Mouse (Mus musculus) midbrain, embryonic 13.5 days (tissue): ENCODE results near the gene Nr4a1. TPM values are rescaled to one million over a fixed set of nuclear protein-coding genes. Genes with fewer than 3 reads are reported as not detected.

Experiments used
- ATAC-seq: fragments of 200-750 bp; cut with Nextera tagmentation; 2 replicates; pipeline ENCODE4 v1.8.0; 2017; ENCODE audit warnings: mild to moderate bottlenecking, moderate TSS enrichment, moderate library complexity
- H3K27ac ChIP-seq: fragments of 300-500 bp; sonication (generic); 2 replicates; pipeline ENCODE4 v1.5.1; 2015; ENCODE audit warnings: inconsistent platforms, mild to moderate bottlenecking, moderate library complexity
- H3K27me3 ChIP-seq: fragments of 300-500 bp; sonication (generic); 2 replicates; pipeline ENCODE4 v1.6.1; 2015; ENCODE audit warnings: mild to moderate bottlenecking, inconsistent platforms
- H3K36me3 ChIP-seq: fragments of 300-500 bp; sonication (generic); 2 replicates; pipeline ENCODE4 v1.6.1; 2015; ENCODE audit warnings: mild to moderate bottlenecking, inconsistent platforms
- H3K4me1 ChIP-seq: fragments of 300-500 bp; sonication (generic); replicated peaks from 2 replicates; pipeline ENCODE4 v1.6.1; 2015; ENCODE audit warnings: inconsistent platforms
- H3K4me2 ChIP-seq: fragments of 300-500 bp; sonication (generic); replicated peaks from 2 replicates; pipeline ENCODE4 v1.6.1; 2015; ENCODE audit warnings: moderate library complexity, mild to moderate bottlenecking, inconsistent platforms
- H3K4me3 ChIP-seq: fragments of 300-500 bp; sonication (generic); replicated peaks from 2 replicates; pipeline ENCODE4 v1.5.1; 2015; ENCODE audit warnings: mild to moderate bottlenecking, inconsistent platforms
- H3K9ac ChIP-seq: fragments of 300-500 bp; sonication (generic); replicated peaks from 2 replicates; pipeline ENCODE4 v1.6.1; 2015; ENCODE audit warnings: mild to moderate bottlenecking, inconsistent platforms
- H3K9me3 ChIP-seq: fragments of 300-500 bp; sonication (generic); 2 replicates; pipeline ENCODE4 v1.6.1; 2016; ENCODE audit warnings: mild to moderate bottlenecking, inconsistent platforms
- WGBS: fragments of 180-500 bp; shearing (Covaris S2); methylation state at CpG from one replicate; pipeline ENCODE4 v1.1.7; 2015; 5-methylcytosine and 5-hydroxymethylcytosine counted together
- polyA plus RNA-seq: library from polyadenylated mRNA; unstranded; fragments of >200 nt; fragmentation: Nextera tagmentation; extraction: Ambion mirVana; gene quantifications from 2 replicates; pipeline ENCODE4 v1.2.1, GENCODE M21; 2015

Gene Nr4a1
- polyA plus RNA-seq, 1 experiment from 2014 or later = 3.1 TPM

- ATAC-seq = no peak
- peaks cover 20% of the 10 kb centered on the region for H3K36me3 ChIP-seq
- no peak overlapping the region for H3K4me3 ChIP-seq
- H3K4me2 ChIP-seq = no peak overlapping the region
- H3K4me1 ChIP-seq = peaks cover 19% of the 10 kb centered on the region
- H3K9ac ChIP-seq = no peak overlapping the region
- no peaks in the 10 kb centered on the region for H3K9me3 ChIP-seq
- H3K27ac ChIP-seq = no peak overlapping the region
- H3K27me3 ChIP-seq = peaks cover 13% of the 10 kb centered on the region
- 72% methylated on average over 10 of the region's 10 CpGs for whole genome bisulfite sequencing
Measured at GRCm38 (mm10) chr15:101234611-101235341, 19.3 kb upstream of the Nr4a1 start.

GRCm38 (mm10) chr15:101235342-101235698, 18.7 kb upstream of the Nr4a1 start:
- WGBS = 44% methylated on average over 5 of the region's 5 CpGs
- peaks cover 13% of the 10 kb centered on the region for H3K27me3 ChIP-seq
- H3K9ac ChIP-seq = no peak overlapping the region
- ATAC-seq = no peak
- no peaks in the 10 kb centered on the region for H3K9me3 ChIP-seq
- H3K4me3 ChIP-seq = no peak overlapping the region
- peaks cover 14% of the 10 kb centered on the region for H3K36me3 ChIP-seq
- peaks cover 19% of the 10 kb centered on the region for H3K4me1 ChIP-seq
- H3K27ac ChIP-seq = no peak overlapping the region
- H3K4me2 ChIP-seq = no peak overlapping the region

GRCm38 (mm10) chr15:101235728-101236327, 18.2 kb upstream of the Nr4a1 start:
- Histone ChIP-seq H3K36me3 (peaks cover 9% of the 10 kb centered on the region), H3K27ac (no peak overlapping the region), H3K4me3 (no peak overlapping the region), H3K27me3 (peaks cover 13% of the 10 kb centered on the region), H3K9ac (0 out of 2 replicates have a peak overlapping the region, but pooled peaks have one; percentile 25), H3K9me3 (no peaks in the 10 kb centered on the region), H3K4me1 (peaks cover 19% of the 10 kb centered on the region), H3K4me2 (no peak overlapping the region)
- WGBS = 45% methylated on average over 12 of the region's 12 CpGs
- no peak for ATAC-seq

GRCm38 (mm10) chr15:101236878-101237277, 17.2 kb upstream of the Nr4a1 start:
- 7% methylated on average over 3 of the region's 3 CpGs for WGBS
- Histone ChIP-seq H3K27ac (no peak overlapping the region), H3K9ac (no peak overlapping the region), H3K36me3 (no peaks in the 10 kb centered on the region), H3K4me3 (no peak overlapping the region), H3K9me3 (no peaks in the 10 kb centered on the region), H3K4me2 (no peak overlapping the region), H3K27me3 (peaks cover 17% of the 10 kb centered on the region), H3K4me1 (peaks cover 20% of the 10 kb centered on the region)
- no peak for ATAC-seq

- Histone ChIP-seq H3K27ac (no peak overlapping the region), H3K4me3 (peak overlapping the region; percentile 28), H3K36me3 (no peaks in the 10 kb centered on the region), H3K4me2 (peak overlapping the region; percentile 55), H3K27me3 (peaks cover 15% of the 10 kb centered on the region), H3K9ac (peak overlapping the region; percentile 60), H3K9me3 (no peaks in the 10 kb centered on the region), H3K4me1 (peaks cover 20% of the 10 kb centered on the region)
- 3% methylated on average over 28 of the region's 28 CpGs for WGBS
- ATAC-seq = peak; percentile 62
Measured at GRCm38 (mm10) chr15:101238885-101239511, 15.1 kb upstream of the Nr4a1 start.

- WGBS = 59% methylated on average over 8 of the region's 8 CpGs
- peaks cover 15% of the 10 kb centered on the region for H3K27me3 ChIP-seq
Measured at GRCm38 (mm10) chr15:101239821-101240220, 14.2 kb upstream of the Nr4a1 start.

GRCm38 (mm10) chr15:101240799-101241204, 13.3 kb upstream of the Nr4a1 start:
- Histone ChIP-seq H3K36me3 (no peaks in the 10 kb centered on the region), H3K4me3 (no peak overlapping the region), H3K9ac (0 out of 2 replicates have a peak overlapping the region, but pooled peaks have one; percentile 3), H3K4me2 (peak overlapping the region; percentile 38), H3K27me3 (peaks cover 15% of the 10 kb centered on the region), H3K4me1 (peaks cover 13% of the 10 kb centered on the region), H3K27ac (no peak overlapping the region), H3K9me3 (no peaks in the 10 kb centered on the region)
- WGBS = 11% methylated on average over 10 of the region's 10 CpGs
- peak; percentile 66 for ATAC-seq

More at GRCm38 (mm10) chr15:101239821-101240220, 14.2 kb upstream of the Nr4a1 start:
- H3K4me3 ChIP-seq = no peak overlapping the region
- H3K4me1 ChIP-seq = peaks cover 20% of the 10 kb centered on the region
- H3K9me3 ChIP-seq = no peaks in the 10 kb centered on the region
- ATAC-seq = no peak
- H3K9ac ChIP-seq = no peak overlapping the region; the same call in 1 of the 2 replicates
- no peaks in the 10 kb centered on the region for H3K36me3 ChIP-seq
- H3K27ac ChIP-seq = no peak overlapping the region
- H3K4me2 ChIP-seq = no peak overlapping the region

- Histone ChIP-seq H3K27me3 (peaks cover 15% of the 10 kb centered on the region), H3K36me3 (no peaks in the 10 kb centered on the region), H3K4me1 (peaks cover 15% of the 10 kb centered on the region), H3K27ac (no peak overlapping the region), H3K9ac (0 out of 2 replicates have a peak overlapping the region, but pooled peaks have one; percentile 3), H3K9me3 (no peaks in the 10 kb centered on the region), H3K4me2 (peak overlapping the region; percentile 38), H3K4me3 (no peak overlapping the region)
- ATAC-seq = no peak
- 67% methylated on average over 9 of the region's 9 CpGs for WGBS
Measured at GRCm38 (mm10) chr15:101241236-101241635, 12.8 kb upstream of the Nr4a1 start.

- 78% methylated on average over 9 of the region's 9 CpGs for whole genome bisulfite sequencing
- H3K27me3 ChIP-seq = peaks cover 15% of the 10 kb centered on the region
- no peak for ATAC-seq
- H3K4me2 ChIP-seq = no peak overlapping the region
- H3K4me3 ChIP-seq = no peak overlapping the region
- no peaks in the 10 kb centered on the region for H3K36me3 ChIP-seq
- no peak overlapping the region for H3K27ac ChIP-seq
- no peak overlapping the region for H3K9ac ChIP-seq
- H3K4me1 ChIP-seq = peaks cover 18% of the 10 kb centered on the region
- no peaks in the 10 kb centered on the region for H3K9me3 ChIP-seq
Measured at GRCm38 (mm10) chr15:101241853-101242252, 12.2 kb upstream of the Nr4a1 start.

- no peaks in the 10 kb centered on the region for H3K9me3 ChIP-seq
- no peak for ATAC-seq
- 15% methylated on average over 8 of the region's 8 CpGs for WGBS
Measured at GRCm38 (mm10) chr15:101242645-101243044, 11.4 kb upstream of the Nr4a1 start.

GRCm38 (mm10) chr15:101244012-101244411, 10.1 kb upstream of the Nr4a1 start:
- no peak for ATAC-seq
- H3K27ac ChIP-seq = no peak overlapping the region
- H3K36me3 ChIP-seq = no peaks in the 10 kb centered on the region
- H3K4me3 ChIP-seq = no peak overlapping the region
- H3K9me3 ChIP-seq = no peaks in the 10 kb centered on the region
- no peak overlapping the region for H3K4me2 ChIP-seq
- H3K27me3 ChIP-seq = peaks cover 10% of the 10 kb centered on the region; the same call in 1 of the 2 replicates
- H3K9ac ChIP-seq = no peak overlapping the region
- 62% methylated on average over 3 of the region's 3 CpGs for WGBS
- H3K4me1 ChIP-seq = peaks cover 19% of the 10 kb centered on the region

More at GRCm38 (mm10) chr15:101242645-101243044, 11.4 kb upstream of the Nr4a1 start:
- no peak overlapping the region for H3K4me2 ChIP-seq
- H3K4me1 ChIP-seq = peaks cover 22% of the 10 kb centered on the region
- H3K27me3 ChIP-seq = peaks cover 15% of the 10 kb centered on the region
- no peak overlapping the region for H3K9ac ChIP-seq
- H3K27ac ChIP-seq = no peak overlapping the region
- H3K4me3 ChIP-seq = no peak overlapping the region
- no peaks in the 10 kb centered on the region for H3K36me3 ChIP-seq
